Mouse (Mus musculus): Measurements from ENCODE around the gene Pusl1. TPM values are rescaled to one million over a fixed set of nuclear protein-coding genes. Genes with fewer than 3 reads are reported as not detected.

Pusl1 gene
- polyA plus RNA-seq, 1 experiment, result 31.4 TPM

DNA sequence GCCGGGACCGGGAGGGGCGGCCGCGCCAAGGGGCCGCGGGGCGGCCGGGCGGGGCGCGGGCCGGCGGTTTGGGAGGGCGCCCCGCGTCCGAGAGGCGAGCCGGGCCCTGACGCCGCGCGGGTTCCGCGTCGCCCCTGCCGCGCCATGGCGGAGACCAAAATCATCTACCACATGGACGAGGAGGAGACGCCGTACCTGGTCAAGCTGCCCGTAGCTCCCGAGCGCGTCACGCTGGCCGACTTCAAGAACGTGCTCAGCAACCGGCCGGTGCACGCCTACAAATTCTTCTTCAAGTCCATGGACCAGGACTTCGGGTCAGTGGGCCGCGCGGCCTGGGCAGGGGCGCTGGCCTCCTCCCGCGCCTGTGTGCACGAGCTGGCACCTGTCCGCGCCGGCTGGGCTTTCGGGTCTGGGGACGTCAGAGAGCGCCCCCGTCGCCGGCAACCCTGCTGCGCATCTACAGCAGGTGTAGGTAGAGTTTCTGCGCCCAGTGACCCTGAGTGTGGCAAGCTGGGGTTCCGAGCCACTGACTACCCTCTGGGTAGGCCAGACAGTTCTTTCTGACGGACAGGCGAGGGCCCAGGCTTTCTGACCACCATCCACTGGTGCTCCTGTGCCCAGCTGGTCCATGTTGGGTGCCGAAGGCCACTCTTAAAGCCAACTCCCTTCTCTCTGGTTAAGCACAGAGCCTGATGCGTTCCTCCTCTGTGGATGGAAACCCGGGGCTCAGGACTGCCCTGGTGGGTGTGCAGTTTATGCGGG, 43.8 kb downstream of the Pusl1 start:
- no peak for DNase-seq (ENCODE audit: low read depth, low spot score)
- whole genome bisulfite sequencing, result 1% methylated on average over 69 of the region's 69 CpGs

DNA sequence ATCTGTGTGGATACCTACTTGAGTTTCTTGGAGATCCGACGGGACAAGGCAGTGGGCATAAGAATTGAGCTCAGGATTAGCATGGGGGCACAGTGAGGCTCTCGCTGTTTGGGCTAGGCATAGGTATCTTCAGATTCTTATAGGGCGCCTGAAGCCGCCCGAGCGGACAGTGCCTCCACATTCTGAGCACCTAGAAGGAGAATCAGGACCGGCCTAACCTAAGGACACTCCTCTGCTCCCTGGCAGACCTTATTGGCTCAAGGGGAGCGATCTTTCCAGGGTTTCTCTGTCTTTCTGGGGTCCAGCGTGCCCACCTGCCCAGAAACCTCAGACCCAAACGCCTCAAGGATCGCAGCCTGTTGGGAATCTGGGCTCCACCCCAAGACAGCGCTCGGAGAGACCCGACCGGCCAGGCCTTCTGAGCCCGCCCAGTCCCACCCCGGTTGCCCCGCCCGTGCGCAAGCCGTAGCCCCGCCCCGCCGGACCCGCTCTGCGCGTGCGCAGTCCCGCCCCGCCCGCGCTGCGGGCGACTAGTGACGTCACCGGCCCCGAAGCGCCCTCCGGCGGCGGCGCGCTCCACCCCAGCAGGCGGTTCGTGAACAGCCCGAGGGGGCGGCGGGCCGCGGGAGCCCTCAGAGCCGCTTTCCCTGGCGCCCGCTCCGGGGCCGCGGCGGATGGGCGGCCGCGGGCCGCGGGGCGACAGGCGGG, 44.6 kb downstream of the Pusl1 start, which contains the start of gene Dvl1:
Dvl1 (plus strand) TSS at position 532 of the 708 bp plus-strand sequence.
- 3% methylated on average over 65 of the region's 65 CpGs for WGBS
- DNase-seq (ENCODE audit: low read depth, low spot score), result peak; percentile 46

DNA sequence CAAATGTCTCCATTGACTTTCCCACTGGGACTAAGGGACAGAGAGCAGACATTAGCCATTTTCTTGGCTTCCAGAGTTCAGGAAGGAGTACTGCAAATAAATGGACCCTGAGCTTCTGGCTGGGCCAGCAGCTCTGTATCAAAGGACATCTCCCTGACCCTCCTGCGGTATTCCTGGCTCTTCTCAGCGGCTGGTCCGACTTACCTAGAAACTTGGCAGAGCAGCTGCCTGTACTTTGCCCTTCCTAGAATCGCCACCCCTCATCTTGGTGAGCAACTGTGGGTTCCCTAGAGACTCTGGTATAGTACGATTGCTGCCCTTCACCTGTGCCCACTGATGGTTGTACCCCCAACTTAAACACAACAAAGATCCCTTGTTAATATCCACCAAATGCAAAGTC, 48.4 kb downstream of the Pusl1 start:
- no peak for DNase-seq (ENCODE audit: low read depth, low spot score)
- WGBS, result 43% methylated on average over 5 of the region's 5 CpGs

DNA sequence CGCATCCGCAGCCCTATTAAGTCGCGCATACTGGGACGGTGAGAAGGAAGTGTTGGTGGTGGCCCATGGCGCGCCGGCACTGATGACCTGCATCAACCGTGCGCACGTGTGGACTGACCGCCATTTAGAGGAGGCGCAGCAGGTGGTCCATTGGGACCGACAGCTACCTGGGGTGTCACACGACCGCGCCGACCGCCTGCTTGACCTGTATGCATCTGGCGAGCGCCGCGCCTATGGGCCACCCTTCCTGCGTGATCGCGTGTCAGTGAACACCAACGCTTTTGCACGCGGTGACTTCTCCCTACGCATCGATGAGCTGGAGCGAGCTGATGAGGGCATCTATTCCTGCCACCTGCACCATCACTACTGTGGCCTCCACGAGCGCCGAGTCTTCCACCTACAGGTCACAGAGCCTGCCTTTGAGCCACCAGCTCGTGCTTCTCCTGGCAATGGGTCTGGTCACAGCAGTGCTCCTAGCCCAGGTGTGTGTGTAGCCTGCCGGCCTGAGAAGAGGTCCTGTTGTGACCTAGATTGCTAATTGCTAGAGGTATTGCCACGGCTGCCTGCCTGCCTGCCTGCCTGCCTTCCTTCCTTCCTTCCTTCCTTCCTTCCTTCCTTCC, 49.8 kb downstream of the Pusl1 start:
- DNase-seq (ENCODE audit: low read depth, low spot score), result no peak
- WGBS, result 40% methylated on average over 38 of the region's 38 CpGs

DNA sequence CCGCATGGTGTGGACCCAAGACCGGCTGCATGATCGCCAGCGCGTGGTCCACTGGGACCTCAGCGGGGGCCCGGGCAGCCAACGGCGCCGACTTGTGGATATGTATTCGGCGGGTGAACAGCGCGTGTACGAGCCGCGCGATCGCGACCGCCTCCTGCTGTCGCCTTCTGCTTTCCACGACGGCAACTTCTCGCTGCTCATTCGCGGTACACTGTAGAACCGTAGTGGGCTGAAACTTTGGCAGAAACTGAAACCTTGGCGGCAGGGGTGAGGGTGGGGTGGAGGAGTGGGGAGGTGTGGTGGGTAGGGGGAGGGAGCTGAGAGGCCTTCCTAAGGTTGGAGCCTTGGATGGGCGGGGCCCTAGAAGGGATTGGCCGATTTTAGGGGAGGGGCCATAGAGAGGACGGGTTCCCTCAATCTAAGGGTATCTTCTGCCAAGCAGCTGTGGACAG, 50.6 kb downstream of the Pusl1 start:
- DNase-seq (ENCODE audit: low read depth, low spot score), result no peak

DNA sequence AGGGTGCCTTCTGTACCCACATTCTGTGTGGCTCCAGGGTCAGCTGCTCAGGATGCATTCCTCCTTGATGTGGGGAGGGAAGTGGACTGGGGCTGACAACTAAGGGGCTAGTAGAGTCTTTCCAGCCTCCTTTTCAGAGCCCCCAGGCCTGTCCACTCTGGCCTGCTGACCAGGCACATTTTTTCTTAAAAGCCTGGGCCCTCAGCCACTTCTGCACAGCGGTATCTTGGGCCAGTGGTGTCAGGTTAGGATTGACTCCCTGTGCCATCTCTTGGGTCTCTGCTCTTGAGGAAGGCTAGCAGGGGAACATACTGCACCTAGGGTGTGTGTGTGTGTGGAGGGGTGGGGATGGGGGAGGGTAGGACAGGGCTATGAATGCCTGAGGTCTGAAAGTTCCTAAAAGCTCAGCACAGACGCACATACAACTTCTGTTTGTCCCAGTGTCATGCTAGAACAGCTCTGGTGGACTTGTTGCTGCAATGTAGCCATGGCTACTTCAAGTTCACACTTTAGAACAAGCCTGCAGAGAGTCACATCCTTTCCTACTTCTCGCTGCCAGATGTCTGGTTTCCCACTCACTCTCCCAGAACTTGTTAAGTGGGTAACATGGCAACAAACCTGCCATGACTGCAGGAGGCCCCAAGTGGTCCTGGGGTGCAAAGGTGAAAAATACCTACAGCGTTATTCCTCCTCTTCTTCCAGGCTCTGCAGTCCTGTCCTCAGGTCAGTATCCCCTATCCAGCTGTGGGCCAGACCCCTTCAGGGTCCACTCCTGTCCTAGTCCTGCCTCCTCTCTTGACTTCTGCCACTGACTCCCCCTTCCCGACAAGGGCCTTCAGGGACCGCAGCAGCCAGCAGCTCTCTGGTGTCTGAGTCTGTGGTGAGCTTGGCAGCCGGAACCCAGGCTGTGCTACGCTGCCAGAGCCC, 51.2 kb downstream of the Pusl1 start:
- WGBS, result 18% methylated on average over 8 of the region's 8 CpGs

More for the DNA sequence above, 50.6 kb downstream of the Pusl1 start:
- WGBS, result under 1% methylated on average over 32 of the region's 32 CpGs

DNA sequence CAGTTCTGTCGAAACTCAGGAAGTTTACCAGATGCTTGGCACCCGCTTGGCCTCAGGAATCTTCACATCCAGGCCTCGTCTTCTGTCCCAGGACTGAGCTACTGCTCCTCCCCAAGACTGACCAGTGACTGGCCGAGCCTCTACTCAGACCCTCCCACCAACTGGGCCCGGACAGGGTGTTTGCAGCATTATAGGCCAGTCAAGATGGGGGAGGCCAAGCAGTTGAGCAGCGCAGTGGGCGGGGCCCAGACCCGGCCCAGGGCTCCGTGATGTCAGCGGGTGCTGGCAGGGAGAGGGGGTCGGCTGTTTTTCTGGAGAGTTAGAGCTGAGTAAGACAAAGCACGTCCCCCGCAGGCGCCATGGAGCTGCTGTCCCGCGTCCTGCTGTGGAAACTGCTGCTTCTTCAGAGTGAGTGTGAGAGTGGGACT, 52.1 kb downstream of the Pusl1 start, which contains the start of gene Mxra8:
Mxra8 (plus strand) TSS at position 198 of the 428 bp plus-strand sequence.
- 50% methylated on average over 16 of the region's 16 CpGs for WGBS
- DNase-seq (ENCODE audit: low read depth, low spot score), result no peak

More for the DNA sequence above, 51.2 kb downstream of the Pusl1 start:
- DNase-seq (ENCODE audit: low read depth, low spot score), result no peak

DNA sequence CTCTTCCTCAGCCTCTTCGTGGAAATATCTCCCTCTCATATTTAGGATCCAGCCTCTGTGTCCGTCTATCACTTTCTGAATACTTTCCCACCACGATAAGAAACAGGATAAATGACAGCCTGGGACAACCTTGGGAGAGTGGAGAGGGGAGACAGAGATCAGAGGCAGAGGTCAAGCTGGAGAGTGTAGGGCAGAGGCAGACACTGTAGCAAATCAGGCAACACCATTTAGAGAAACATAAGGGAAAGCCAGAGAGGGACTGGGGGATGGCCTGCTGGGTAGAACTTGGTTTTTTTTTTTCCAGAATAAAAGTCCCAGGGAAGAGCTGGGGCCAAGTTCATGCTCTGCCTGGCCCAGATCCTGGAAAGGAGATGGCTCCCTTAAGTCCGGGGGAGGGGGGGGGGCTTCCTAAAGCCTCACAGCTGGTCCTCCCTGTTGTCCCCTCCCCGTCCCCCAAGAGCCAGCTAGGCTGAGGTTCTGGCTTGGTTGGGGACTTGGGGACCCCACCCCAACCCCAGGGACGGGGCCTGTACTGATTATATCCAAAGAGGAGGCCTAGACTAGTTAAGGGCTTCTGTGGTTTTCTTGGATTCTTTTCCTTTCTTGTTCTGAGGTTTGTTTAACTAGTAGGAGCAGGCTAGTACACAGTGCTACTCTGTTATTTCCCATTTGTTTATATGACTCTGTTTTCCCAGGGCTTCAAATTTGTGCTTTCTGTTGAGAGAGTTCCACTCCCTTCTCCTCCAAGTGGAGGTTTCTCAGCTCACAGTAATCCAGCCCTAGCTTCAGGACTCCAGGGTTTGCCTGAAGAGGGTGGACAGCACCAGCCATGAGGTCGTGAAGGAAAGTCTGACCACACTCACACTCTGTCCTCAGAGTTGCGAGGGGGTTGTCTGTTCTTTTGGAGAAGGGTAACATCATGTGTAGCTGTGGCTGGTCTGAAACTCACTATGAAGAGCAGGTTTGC, 53.1 kb downstream of the Pusl1 start:
- WGBS, result 59% methylated on average over 8 of the region's 8 CpGs
- DNase-seq (ENCODE audit: low read depth, low spot score), result no peak

Other genes starting within 250 kb of the Pusl1 start
- not detected in 2 replicates for gene Gm10563, start 246.4 kb downstream of the Pusl1 start, polyA plus RNA-seq (2012; rRNA removed)
- 19.6 and 19.7 TPM in 2 replicates for gene Mmp23, start 238.4 kb downstream of the Pusl1 start, polyA plus RNA-seq (2012; rRNA removed)
- gene Mib2, start 222.6 kb downstream of the Pusl1 start, polyA plus RNA-seq (2012; rRNA removed), result 36.6 and 47.6 TPM in 2 replicates
- 10.1 and 12.2 TPM in 2 replicates for gene Fndc10, start 197.4 kb downstream of the Pusl1 start, polyA plus RNA-seq (2012; rRNA removed)
- gene Ssu72, start 187.0 kb downstream of the Pusl1 start, polyA plus RNA-seq (2012; rRNA removed), result 125 and 153 TPM in 2 replicates
- gene Tmem240, start 157.0 kb downstream of the Pusl1 start, polyA plus RNA-seq (2012; rRNA removed), result 0.40 and 0.51 TPM in 2 replicates
- 78.3 and 91.6 TPM in 2 replicates for gene Atad3a, start 130.7 kb downstream of the Pusl1 start, polyA plus RNA-seq (2012; rRNA removed)
- 10.6 and 36.8 TPM in 2 replicates for gene Vwa1, start 117.1 kb downstream of the Pusl1 start, polyA plus RNA-seq (2012; rRNA removed)
- 0.55 and 1.2 TPM in 2 replicates for gene Tmem88b, start 105.9 kb downstream of the Pusl1 start, polyA plus RNA-seq (2012; rRNA removed)
- gene Ankrd65, start 101.3 kb downstream of the Pusl1 start, polyA plus RNA-seq (2012; rRNA removed), result not detected in 2 replicates
- 73.4 and 84.4 TPM in 2 replicates for gene Mrpl20, start 88.9 kb downstream of the Pusl1 start, polyA plus RNA-seq (2012; rRNA removed)
- gene Ccnl2, start 79.3 kb downstream of the Pusl1 start, polyA plus RNA-seq (2012; rRNA removed), result 45.9 and 63.9 TPM in 2 replicates
- 123 and 143 TPM in 2 replicates for gene Aurkaip1, start 60.5 kb downstream of the Pusl1 start, polyA plus RNA-seq (2012; rRNA removed)
- gene Mxra8, start 52.1 kb downstream of the Pusl1 start, polyA plus RNA-seq (2012; rRNA removed), result 55.5 and 69.3 TPM in 2 replicates
- gene Dvl1, start 44.4 kb downstream of the Pusl1 start, polyA plus RNA-seq (2012; rRNA removed), result 73.8 and 106 TPM in 2 replicates
- 1.3 and 1.9 TPM in 2 replicates for gene Tas1r3, start 28.4 kb downstream of the Pusl1 start, polyA plus RNA-seq (2012; rRNA removed)
- 51.3 and 55.5 TPM in 2 replicates for gene Cptp, start 22.3 kb downstream of the Pusl1 start, polyA plus RNA-seq (2012; rRNA removed)
- gene Ints11, start 22.2 kb downstream of the Pusl1 start, polyA plus RNA-seq (2012; rRNA removed), result 36.6 and 36.7 TPM in 2 replicates
- 9.5 and 16.3 TPM in 2 replicates for gene Acap3, start within 50 bp of the Pusl1 start, polyA plus RNA-seq (2012; rRNA removed)
- gene Ube2j2, start 52.0 kb upstream of the Pusl1 start, polyA plus RNA-seq (2012; rRNA removed), result 77.4 and 92.8 TPM in 2 replicates
- gene C1qtnf12, start 70.5 kb upstream of the Pusl1 start, polyA plus RNA-seq (2012; rRNA removed), result 77.0 and 151 TPM in 2 replicates
- gene B3galt6, start 100.9 kb upstream of the Pusl1 start, polyA plus RNA-seq (2012; rRNA removed), result 5.9 and 6.0 TPM in 2 replicates
- 77.4 and 77.7 TPM in 2 replicates for gene Sdf4, start 101.1 kb upstream of the Pusl1 start, polyA plus RNA-seq (2012; rRNA removed)
- gene Tnfrsf4, start 122.1 kb upstream of the Pusl1 start, polyA plus RNA-seq (2012; rRNA removed), result 7.4 and 8.8 TPM in 2 replicates
- 5.9 and 6.6 TPM in 2 replicates for gene Tnfrsf18, start 134.4 kb upstream of the Pusl1 start, polyA plus RNA-seq (2012; rRNA removed)
- gene Ttll10, start 167.6 kb upstream of the Pusl1 start, polyA plus RNA-seq (2012; rRNA removed), result 6.6 and 9.2 TPM in 2 replicates
- gene 9430015G10Rik, start 218.2 kb upstream of the Pusl1 start, polyA plus RNA-seq (2012; rRNA removed), result 17.1 and 21.9 TPM in 2 replicates
- 0.22 and 0.25 TPM in 2 replicates for gene Rnf223, start 238.7 kb upstream of the Pusl1 start, polyA plus RNA-seq (2012; rRNA removed)

All from large intestine, adult 2 months (tissue).